ENCODE assay signal across 7 mouse cellular contexts in genomic region chr19:56320186-56320860, GRCm38 (mm10). TPM values are rescaled to one million over a fixed set of nuclear protein-coding genes. Genes with fewer than 3 reads are reported as not detected.
DNase-seq lines count a peak whose midpoint lies in the region; ATAC-seq lines count a peak whose summit lies in the region.

No protein-coding gene starts in this region.

- peaks cover 31% of the 10 kb centered on the region for H3K4me1 ChIP-seq in embryonic facial prominence, embryonic 13.5 days
- H3K4me1 ChIP-seq in stomach, embryonic 14.5 days (ENCODE audit: control insufficient read depth, insufficient read depth, low read length), result 0 out of 2 replicates have a peak, but pooled peaks cover 2% of the 10 kb centered on the region

- H3K36me3 ChIP-seq in embryonic facial prominence, embryonic 13.5 days, result no peaks in the 10 kb centered on the region
- no peaks in the 10 kb centered on the region for H3K36me3 ChIP-seq in stomach, embryonic 14.5 days (ENCODE audit: control insufficient read depth, insufficient read depth, low read length)

- no peaks in the 10 kb centered on the region for H3K9me3 ChIP-seq in embryonic facial prominence, embryonic 13.5 days
- no peaks in the 10 kb centered on the region for H3K9me3 ChIP-seq in stomach, embryonic 14.5 days (ENCODE audit: control insufficient read depth, low read depth, low read length)

- 0 out of 2 replicates have a peak overlapping the region, but pooled peaks have one; percentile 40 for H3K9ac ChIP-seq in embryonic facial prominence, embryonic 13.5 days
- H3K9ac ChIP-seq in stomach, embryonic 14.5 days (replicated peaks; ENCODE audit: low read depth, low read length), result no peak overlapping the region

- H3K4me2 ChIP-seq in embryonic facial prominence, embryonic 13.5 days, result peak overlapping the region; percentile 58
- peak overlapping the region; percentile 7; the same call in 1 of the 2 replicates for H3K4me2 ChIP-seq in stomach, embryonic 14.5 days (replicated peaks; ENCODE audit: low read depth, low read length)

- 0 out of 2 replicates have a peak, but pooled peaks cover 3% of the 10 kb centered on the region for H3K27me3 ChIP-seq in embryonic facial prominence, embryonic 13.5 days
- H3K27me3 ChIP-seq in stomach, embryonic 14.5 days (ENCODE audit: control insufficient read depth, insufficient read depth, low read length), result no peaks in the 10 kb centered on the region

- peak; percentile 16 for DNase-seq in WW6 (ENCODE audit: low read depth, low spot score)
- peak; percentile 57 for DNase-seq in kidney, adult 9 months
- DNase-seq in lung, postnatal 14 days, result peak; percentile 20
- no peak for DNase-seq in gastrocnemius, postnatal 36 days
- DNase-seq in layer of hippocampus, postnatal 25 days (ENCODE audit: extremely low spot score in 1 of 2, low spot score in 1 of 2), result no peak

- 13% methylated on average over 26 of the region's 26 CpGs for WGBS in embryonic facial prominence, embryonic 13.5 days
- WGBS in stomach, embryonic 14.5 days, result 18% methylated on average over 26 of the region's 26 CpGs

- H3K27ac ChIP-seq in embryonic facial prominence, embryonic 13.5 days, result peak overlapping the region; percentile 51; the same call in 1 of the 2 replicates
- no peak overlapping the region for H3K27ac ChIP-seq in stomach, embryonic 14.5 days (ENCODE audit: low read length)

- ATAC-seq in embryonic facial prominence, embryonic 13.5 days (ENCODE audit: insufficient number of reproducible peaks, insufficient read depth, low FRiP score, low TSS enrichment, low read depth), result no peak
- ATAC-seq in stomach, embryonic 14.5 days (ENCODE audit: insufficient number of reproducible peaks, insufficient read depth, low FRiP score, low read depth), result no peak

- intact Hi-C loops in gastrocnemius, postnatal 36 days (cut with DNase I), result no loop called here

- H3K4me3 ChIP-seq in embryonic facial prominence, embryonic 13.5 days, result peak overlapping the region; percentile 23
- no peak overlapping the region for H3K4me3 ChIP-seq in stomach, embryonic 14.5 days (ENCODE audit: low read depth, low read length)

RNA-seq across cellular contexts. Expression of gene Habp2, which starts 33.4 kb away (rescaled TPM):
- polyA plus RNA-seq in embryonic facial prominence, embryonic 13.5 days (2015; fragmentation: Nextera tagmentation; extraction: Ambion mirVana), result 0.74 TPM in 1 of 2 replicates, not detected in the other
- 30.8 and 36.6 TPM in 2 replicates for polyA plus RNA-seq in stomach, embryonic 14.5 days (2014; fragmentation: Nextera tagmentation; extraction: Ambion mirVana)
- total RNA-seq in gastrocnemius, postnatal 36 days (2021), result not detected
- not detected for total RNA-seq in layer of hippocampus, postnatal 25 days (2021)

Comparison
In these comparisons a context has a peak if more than half of its experiments do, and no peak if none do; other contexts are left out.
1. DNase-seq: peak in WW6 (single experiment), kidney, adult 9 months (single experiment) and lung, postnatal 14 days (single experiment); none in gastrocnemius, postnatal 36 days (0 of 2) and layer of hippocampus, postnatal 25 days (0 of 2).